Mouse (Mus musculus) adrenal gland, adult 8-10 months (tissue): Measurements from ENCODE around the gene Klhl8. TPM values are rescaled to one million over a fixed set of nuclear protein-coding genes. Genes with fewer than 3 reads are reported as not detected.

ENCODE experiments used
- total RNA-seq, 4 experiments: library from RNA; stranded (reverse); gene quantifications; 2 replicates each; pipeline ENCODE4 v1.2.4; 2022

The Klhl8 gene
- total RNA-seq, 4 experiments from 2014 or later: 17.8 to 22.4 (median 20.5) TPM

Other genes with a start within 250 kb of the Klhl8 start
- 10 to 100 TPM; 44.1 to 57.5 (median 51.0) TPM for gene Aff1, start 218.9 kb downstream of the Klhl8 start, total RNA-seq
- gene Hsd17b13, start 66.2 kb upstream of the Klhl8 start, total RNA-seq: not detected
- gene Hsd17b11, start 110.7 kb upstream of the Klhl8 start, total RNA-seq: 10 to 100 TPM; 77.7 to 87.8 (median 80.6) TPM
- 10 to 100 TPM; 50.5 to 60.0 (median 58.2) TPM for gene Nudt9, start 135.0 kb upstream of the Klhl8 start, total RNA-seq
- gene Gm17660, start 166.3 kb upstream of the Klhl8 start, total RNA-seq: not detected
- gene Sparcl1, start 202.5 kb upstream of the Klhl8 start, total RNA-seq: 10 to 100 TPM; 33.3 to 48.7 (median 41.3) TPM